Mouse (Mus musculus) limb, embryonic 10.5 days (tissue): Measurements from ENCODE around the gene Atl3. TPM values are rescaled to one million over a fixed set of nuclear protein-coding genes. Genes with fewer than 3 reads are reported as not detected.

Experiments
- DNase-seq: peaks from one replicate; pipeline ENCODE4 v3.0.0-alpha.2; 2017; ENCODE audit warnings: low spot score
- H3K27ac ChIP-seq: fragments of 300-500 bp; sonication (generic); 2 replicates; pipeline ENCODE4 v1.5.1; 2016; ENCODE audit warnings: mild to moderate bottlenecking
- H3K27me3 ChIP-seq: fragments of 300-500 bp; sonication (generic); 2 replicates; pipeline ENCODE4 v1.6.1; 2016; ENCODE audit warnings: low read depth, mild to moderate bottlenecking; ENCODE audit not compliant: poor library complexity, severe bottlenecking
- H3K36me3 ChIP-seq: fragments of 300-500 bp; sonication (generic); 2 replicates; pipeline ENCODE4 v1.6.1; 2016; ENCODE audit warnings: mild to moderate bottlenecking, moderate library complexity
- H3K4me1 ChIP-seq: fragments of 300-500 bp; sonication (generic); 2 replicates; pipeline ENCODE4 v1.6.1; 2016
- H3K4me3 ChIP-seq: fragments of 300-500 bp; sonication (generic); 2 replicates; pipeline ENCODE4 v1.5.1; 2016; ENCODE audit warnings: mild to moderate bottlenecking, moderate library complexity
- H3K9me3 ChIP-seq: fragments of 300-500 bp; sonication (generic); replicated peaks from 2 replicates; pipeline ENCODE4 v1.6.1; 2016; ENCODE audit warnings: mild to moderate bottlenecking
- WGBS: fragments of 180-500 bp; shearing (Covaris S2); methylation state at CpG from one replicate; pipeline ENCODE4 v1.1.7; 2016; 5-methylcytosine and 5-hydroxymethylcytosine counted together
- polyA plus RNA-seq: library from polyadenylated mRNA; unstranded; fragments of >200 nt; fragmentation: Nextera tagmentation; extraction: Ambion mirVana; gene quantifications from 2 replicates; pipeline ENCODE4 v1.2.1, GENCODE M21; 2016

The Atl3 gene
- polyA plus RNA-seq, 1 experiment from 2014 or later = 7.6 TPM

DNA sequence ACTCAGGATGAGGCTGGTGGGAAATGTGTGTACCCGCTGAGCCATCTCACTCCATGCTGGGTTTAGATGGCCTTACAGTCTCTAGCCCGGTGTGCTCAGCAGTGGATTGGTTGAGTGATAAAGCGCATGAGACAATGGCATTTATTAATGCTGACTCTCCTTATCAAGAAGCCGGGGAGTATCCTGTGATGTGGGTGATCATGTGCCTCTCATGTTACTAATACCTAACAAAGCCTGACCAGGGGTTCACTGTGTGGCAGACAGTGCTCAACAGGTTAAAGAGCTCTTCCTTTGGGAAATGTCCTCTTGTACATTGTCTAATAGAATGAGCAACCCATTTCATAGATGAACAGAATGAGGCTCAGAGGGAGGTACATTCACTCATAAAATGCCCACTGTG is 61.0 kb downstream of the Atl3 start:
- 85% methylated on average over 4 of the region's 4 CpGs for WGBS
- peaks cover 23% of the 10 kb centered on the region for H3K27me3 ChIP-seq
- DNase-seq = no peak
- no peaks in the 10 kb centered on the region for H3K36me3 ChIP-seq
- no peaks in the 10 kb centered on the region for H3K9me3 ChIP-seq
- H3K4me1 ChIP-seq = peaks cover 14% of the 10 kb centered on the region
- no peak overlapping the region for H3K4me3 ChIP-seq
- H3K27ac ChIP-seq = no peak overlapping the region

DNA sequence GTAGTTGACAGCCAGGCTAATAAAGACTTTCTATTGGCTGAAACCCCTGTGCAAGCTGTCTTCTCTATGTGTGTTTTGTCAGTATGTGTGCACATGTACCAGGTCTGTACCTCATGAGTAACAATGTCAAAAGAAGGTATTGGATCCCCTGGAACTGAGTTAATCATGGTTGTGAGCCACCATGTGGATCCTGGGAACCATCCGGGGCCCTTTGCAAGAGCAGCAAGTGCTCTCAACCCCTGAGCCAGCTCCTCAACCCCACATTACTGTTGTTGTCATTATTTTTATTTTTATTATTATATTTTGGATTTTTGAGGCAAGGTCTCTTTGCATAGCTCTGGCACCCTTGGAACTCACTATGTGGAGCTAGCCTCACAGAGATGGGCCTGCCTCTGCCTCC is 62.8 kb downstream of the Atl3 start:
- Histone ChIP-seq H3K36me3 (no peaks in the 10 kb centered on the region), H3K4me1 (peaks cover 19% of the 10 kb centered on the region), H3K27ac (no peak overlapping the region), H3K4me3 (no peak overlapping the region), H3K9me3 (no peaks in the 10 kb centered on the region), H3K27me3 (peaks cover 23% of the 10 kb centered on the region)
- DNase-seq = no peak
- WGBS = 97% methylated on average over 1 of the region's 1 CpGs

DNA sequence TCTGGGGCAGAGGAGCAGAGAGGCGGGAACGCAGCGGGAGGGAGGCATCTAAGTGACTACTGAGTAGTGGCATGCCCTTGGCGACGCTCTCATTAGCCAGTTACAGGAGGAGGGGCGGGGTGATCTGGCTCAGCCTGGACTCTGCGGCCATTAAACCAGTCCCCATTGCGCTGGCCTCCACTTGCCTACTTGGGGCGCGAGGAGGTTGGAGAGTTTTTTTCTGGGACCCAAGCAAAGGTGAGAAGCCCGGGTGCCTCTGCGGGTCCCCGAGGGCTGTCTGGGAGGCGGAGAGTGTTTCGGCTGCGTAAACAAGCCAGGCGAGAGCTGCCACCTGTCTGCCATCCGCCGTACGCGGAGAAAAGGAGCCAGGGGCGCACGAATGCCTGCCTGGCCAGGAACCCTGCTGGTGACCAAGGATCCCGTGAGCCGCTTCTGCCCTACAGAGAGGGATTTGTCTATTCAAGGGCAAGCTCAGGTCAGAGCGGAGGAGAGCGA is 63.5 kb downstream of the Atl3 start, which contains the start of gene Pla2g16:
Pla2g16 (plus strand) TSS at position 132 of the 495 bp plus-strand sequence.
- peaks cover 19% of the 10 kb centered on the region for H3K4me1 ChIP-seq
- under 1% methylated on average over 27 of the region's 27 CpGs for WGBS
- no peaks in the 10 kb centered on the region for H3K9me3 ChIP-seq
- peak; percentile 70 for DNase-seq
- H3K27ac ChIP-seq = peak within 1 kb of the TSS; percentile 66
- no peaks in the 10 kb centered on the region for H3K36me3 ChIP-seq
- H3K27me3 ChIP-seq = peaks cover 23% of the 10 kb centered on the region
- peak within 1 kb of the TSS; percentile 61 for H3K4me3 ChIP-seq

DNA sequence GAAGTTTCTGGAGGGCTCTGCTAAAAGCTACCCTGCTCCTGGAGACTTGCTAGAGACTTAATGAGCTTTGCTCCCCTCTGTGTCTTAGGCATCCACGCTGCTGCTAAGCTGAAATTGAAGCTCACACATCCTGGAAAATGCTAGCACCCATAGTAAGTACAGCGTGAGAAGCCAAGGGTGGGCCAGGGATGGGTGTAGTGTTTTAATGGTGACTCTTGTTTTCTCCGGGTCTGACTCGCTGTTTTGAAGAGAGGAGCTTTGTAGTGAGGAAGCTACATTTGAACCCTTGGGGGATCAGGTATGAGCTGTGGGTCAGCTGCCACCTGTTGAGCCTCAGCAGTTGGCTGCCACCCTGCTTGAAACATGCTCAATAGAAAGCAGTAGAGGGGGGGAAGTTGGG is 64.0 kb downstream of the Atl3 start:
- peaks cover 19% of the 10 kb centered on the region for H3K4me1 ChIP-seq
- 6% methylated on average over 4 of the region's 4 CpGs for WGBS
- peak overlapping the region; percentile 66 for H3K27ac ChIP-seq
- H3K4me3 ChIP-seq = peak overlapping the region; percentile 61
- DNase-seq = no peak
- H3K36me3 ChIP-seq = no peaks in the 10 kb centered on the region
- peaks cover 23% of the 10 kb centered on the region for H3K27me3 ChIP-seq
- H3K9me3 ChIP-seq = no peaks in the 10 kb centered on the region

DNA sequence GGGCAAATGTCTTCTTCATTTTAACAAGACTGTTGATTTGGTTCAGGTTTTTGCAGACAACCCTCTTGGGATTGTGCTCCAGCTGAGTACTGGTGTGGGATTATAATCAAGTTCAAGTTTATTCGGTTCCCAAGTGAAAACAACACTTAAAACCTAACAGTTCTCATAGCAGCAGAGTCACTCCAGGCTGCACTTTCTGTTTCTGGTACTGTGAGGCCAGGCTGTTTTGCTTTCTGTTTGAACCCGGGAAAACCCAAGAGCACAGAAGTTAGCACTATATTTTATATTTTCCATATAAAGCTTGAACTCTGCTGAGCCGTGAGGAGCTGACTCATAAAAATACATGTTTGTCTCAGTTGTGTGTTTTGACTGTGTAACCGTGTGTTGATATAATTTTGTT is 64.8 kb downstream of the Atl3 start:
- H3K9me3 ChIP-seq = no peaks in the 10 kb centered on the region
- DNase-seq = no peak
- H3K4me1 ChIP-seq = peaks cover 19% of the 10 kb centered on the region
- no peak overlapping the region for H3K4me3 ChIP-seq
- H3K27me3 ChIP-seq = peaks cover 23% of the 10 kb centered on the region
- WGBS = 87% methylated on average over 4 of the region's 4 CpGs
- H3K27ac ChIP-seq = no peak overlapping the region
- H3K36me3 ChIP-seq = no peaks in the 10 kb centered on the region

DNA sequence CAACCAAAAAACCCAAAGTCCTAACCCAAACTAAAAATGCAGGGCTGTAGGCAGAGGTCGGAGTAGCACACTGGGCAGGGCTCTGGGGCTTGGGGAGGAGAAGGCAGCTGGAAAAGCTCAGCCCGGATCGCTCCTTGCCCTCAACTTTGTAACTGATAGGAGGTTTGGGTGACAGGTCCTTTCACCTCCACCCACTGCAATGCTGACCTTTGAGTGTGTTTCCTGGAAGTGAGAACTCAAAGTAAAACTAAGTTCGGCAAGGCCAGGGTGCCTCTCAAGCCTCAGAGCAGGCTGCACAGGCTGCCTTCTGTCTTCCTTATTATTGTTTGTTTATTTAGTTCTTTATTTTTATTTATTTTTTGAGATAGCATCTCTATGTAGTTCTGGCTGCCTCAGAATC is 66.1 kb downstream of the Atl3 start:
- no peak for DNase-seq
- H3K4me3 ChIP-seq = no peak overlapping the region

DNA sequence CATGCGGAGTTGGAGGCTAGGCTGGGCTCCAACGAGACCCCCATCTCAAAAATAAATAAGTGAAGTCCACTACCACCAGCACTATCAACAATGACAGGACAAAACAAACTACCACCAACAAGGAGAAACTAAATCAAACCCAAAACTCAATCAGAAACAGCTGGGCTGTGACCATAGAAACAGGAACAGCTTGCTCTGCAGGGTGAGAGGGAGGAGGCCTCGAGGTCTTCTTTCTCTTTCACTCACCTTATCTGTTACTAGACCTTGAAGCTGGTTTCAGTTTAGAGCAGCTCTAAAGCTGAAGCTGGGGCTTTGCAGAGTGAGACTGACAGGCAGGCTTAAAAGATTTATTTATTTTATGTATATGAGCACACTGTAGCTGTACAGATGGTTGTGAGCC is 67.6 kb downstream of the Atl3 start:
- WGBS = 75% methylated on average over 3 of the region's 3 CpGs
- Histone ChIP-seq H3K4me3 (no peak overlapping the region), H3K36me3 (no peaks in the 10 kb centered on the region), H3K4me1 (peaks cover 19% of the 10 kb centered on the region), H3K27ac (no peak overlapping the region), H3K27me3 (peaks cover 21% of the 10 kb centered on the region), H3K9me3 (no peaks in the 10 kb centered on the region)
- no peak for DNase-seq

More for the DNA sequence above, 66.1 kb downstream of the Atl3 start:
- Histone ChIP-seq H3K9me3 (no peaks in the 10 kb centered on the region), H3K27ac (no peak overlapping the region), H3K4me1 (peaks cover 19% of the 10 kb centered on the region), H3K27me3 (peaks cover 23% of the 10 kb centered on the region), H3K36me3 (no peaks in the 10 kb centered on the region)
- WGBS = 69% methylated on average over 4 of the region's 4 CpGs

DNA sequence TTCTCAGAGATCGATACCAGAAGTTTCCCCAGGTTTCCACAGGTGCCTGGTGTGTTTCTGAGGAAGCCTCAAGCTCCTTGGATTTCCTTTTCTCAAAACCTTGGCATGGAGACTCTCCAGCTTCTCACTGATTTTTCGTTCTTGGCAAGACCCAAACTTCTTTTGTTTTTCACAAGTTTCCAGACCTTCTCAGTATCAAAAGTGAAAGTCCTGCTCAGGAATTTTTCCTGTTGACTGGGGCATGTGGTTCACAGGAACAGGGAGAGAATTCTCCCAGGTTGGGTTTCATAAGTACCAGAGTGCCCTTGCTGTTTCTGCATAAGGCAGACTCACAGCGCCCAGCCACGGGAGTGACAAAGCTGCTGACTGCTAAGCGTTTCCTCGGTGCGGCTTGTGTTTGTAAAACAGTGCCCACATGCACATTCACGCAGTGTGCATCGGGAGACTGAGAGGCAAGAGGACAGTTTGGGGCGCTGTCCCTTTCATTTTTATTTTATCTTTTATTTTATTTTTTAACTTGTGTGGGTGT is 68.8 kb downstream of the Atl3 start:
- Histone ChIP-seq H3K4me1 (peaks cover 17% of the 10 kb centered on the region), H3K27ac (no peak overlapping the region), H3K9me3 (no peaks in the 10 kb centered on the region), H3K4me3 (no peak overlapping the region), H3K27me3 (peaks cover 15% of the 10 kb centered on the region), H3K36me3 (no peaks in the 10 kb centered on the region)
- WGBS = 86% methylated on average over 10 of the region's 10 CpGs
- DNase-seq = no peak

DNA sequence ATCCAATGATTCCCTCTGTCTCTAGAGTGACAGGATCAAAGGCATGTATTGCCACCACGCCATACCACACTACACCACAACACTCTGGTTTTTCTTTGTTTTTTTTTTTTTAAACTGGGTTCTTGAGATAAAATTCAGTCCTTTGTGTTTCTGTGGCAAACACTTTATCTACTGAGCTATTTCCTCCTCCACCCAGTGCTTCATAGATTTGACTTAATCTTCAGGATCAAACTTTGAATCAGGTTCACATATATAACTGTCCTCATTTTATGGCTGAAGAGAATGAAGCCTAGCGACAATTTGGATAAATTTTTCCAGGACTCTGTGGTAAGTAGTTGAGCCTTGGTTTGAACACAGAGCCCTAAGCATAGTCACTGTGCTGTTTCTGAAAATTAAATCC is 69.8 kb downstream of the Atl3 start:
- H3K27me3 ChIP-seq = peaks cover 5% of the 10 kb centered on the region; the same call in 1 of the 2 replicates
- H3K27ac ChIP-seq = no peak overlapping the region
- H3K4me1 ChIP-seq = peaks cover 20% of the 10 kb centered on the region
- DNase-seq = no peak
- WGBS = 85% methylated on average over 2 of the region's 2 CpGs
- no peak overlapping the region for H3K4me3 ChIP-seq
- no peaks in the 10 kb centered on the region for H3K36me3 ChIP-seq
- no peaks in the 10 kb centered on the region for H3K9me3 ChIP-seq

DNA sequence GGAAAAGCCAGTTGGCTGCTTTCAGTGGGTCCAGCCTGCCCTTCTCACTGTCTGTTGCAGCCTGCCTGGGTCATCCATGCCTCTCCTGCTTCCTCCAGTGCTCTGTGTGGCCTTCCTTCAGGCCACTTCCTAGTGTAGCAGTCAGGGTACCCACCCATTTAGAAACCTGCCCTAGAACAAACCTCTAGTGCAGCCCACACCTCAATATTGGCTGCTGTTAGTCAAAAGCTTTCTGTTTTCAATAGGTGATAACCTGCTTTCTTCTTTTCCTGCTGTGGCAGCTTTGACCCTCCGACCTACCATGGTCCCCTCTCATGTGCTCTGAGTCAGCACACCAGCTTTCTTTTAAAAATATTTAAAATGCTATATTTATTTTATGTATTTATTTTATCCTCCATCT is 70.6 kb downstream of the Atl3 start:
- no peak overlapping the region for H3K4me3 ChIP-seq
- H3K27ac ChIP-seq = no peak overlapping the region
- peaks cover 23% of the 10 kb centered on the region for H3K4me1 ChIP-seq
- H3K36me3 ChIP-seq = no peaks in the 10 kb centered on the region
- H3K9me3 ChIP-seq = no peaks in the 10 kb centered on the region
- H3K27me3 ChIP-seq = no peaks in the 10 kb centered on the region
- WGBS = 88% methylated on average over 1 of the region's 1 CpGs
- no peak for DNase-seq

DNA sequence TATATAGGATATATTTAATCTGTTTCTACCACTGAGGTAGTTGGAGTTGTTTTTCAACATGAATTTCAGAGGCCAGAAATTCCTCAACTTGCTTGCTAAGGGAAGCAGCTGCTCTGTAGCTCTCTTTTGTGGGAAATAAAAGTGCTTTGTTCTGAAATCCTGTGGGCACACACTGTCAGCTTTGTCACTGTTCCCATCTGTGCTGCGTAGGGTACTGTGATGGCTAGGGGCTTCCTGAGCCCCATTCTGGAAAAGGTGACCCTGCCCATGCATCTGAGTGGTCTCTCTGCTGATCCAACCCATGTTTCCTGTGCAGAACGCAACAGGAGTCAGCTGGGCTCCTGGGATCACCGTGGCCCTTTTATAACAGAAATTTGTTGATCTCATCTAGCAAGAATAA is 73.0 kb downstream of the Atl3 start:
- Histone ChIP-seq H3K27ac (no peak overlapping the region), H3K27me3 (no peaks in the 10 kb centered on the region), H3K4me1 (peaks cover 18% of the 10 kb centered on the region), H3K4me3 (no peak overlapping the region), H3K36me3 (no peaks in the 10 kb centered on the region), H3K9me3 (no peaks in the 10 kb centered on the region)
- DNase-seq = no peak
- 88% methylated on average over 3 of the region's 3 CpGs for WGBS

DNA sequence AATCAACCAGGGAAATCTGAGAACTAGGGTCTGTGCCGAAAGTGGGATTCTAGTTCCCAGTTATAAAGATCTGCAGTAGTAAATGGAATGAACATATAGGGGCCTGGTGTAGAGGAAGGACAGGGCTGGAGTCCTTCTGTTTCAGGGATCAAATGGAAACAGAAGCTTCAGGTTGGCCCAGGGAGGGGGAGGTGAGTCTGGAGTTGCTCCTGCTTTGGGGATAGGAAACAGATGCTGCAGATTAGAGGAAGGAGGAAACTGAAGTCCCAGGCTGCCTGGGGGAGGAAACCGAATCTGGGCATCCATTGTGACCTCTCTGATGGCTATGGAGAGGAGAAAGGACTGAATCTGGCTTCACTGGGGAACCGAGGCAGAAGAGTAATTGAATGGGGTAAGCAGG is 74.5 kb downstream of the Atl3 start:
- WGBS = 44% methylated on average over 3 of the region's 3 CpGs
- Histone ChIP-seq H3K4me1 (peaks cover 18% of the 10 kb centered on the region), H3K4me3 (no peak overlapping the region), H3K27me3 (no peaks in the 10 kb centered on the region), H3K36me3 (no peaks in the 10 kb centered on the region), H3K9me3 (no peaks in the 10 kb centered on the region), H3K27ac (peak overlapping the region; percentile 76)
- DNase-seq = peak; percentile 38

DNA sequence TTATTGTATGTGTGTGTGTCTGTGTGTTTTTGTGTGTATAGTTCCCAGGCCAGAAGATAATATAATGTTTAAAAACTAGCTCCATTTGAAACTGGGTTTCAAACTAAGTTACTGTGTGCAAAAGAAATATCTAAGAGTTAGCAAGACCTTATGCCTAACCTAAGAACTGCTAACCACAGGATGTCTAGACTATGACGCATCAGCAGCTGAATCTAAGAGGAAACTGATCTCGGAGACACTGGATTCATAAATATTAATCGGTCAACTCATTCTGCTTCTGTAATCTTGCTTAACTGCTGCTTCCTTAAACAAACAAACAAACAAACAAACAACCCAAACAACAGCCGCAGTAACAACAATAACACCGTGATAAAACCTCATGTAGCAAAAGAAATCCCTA is 75.8 kb downstream of the Atl3 start:
- Histone ChIP-seq H3K4me3 (no peak overlapping the region), H3K9me3 (no peaks in the 10 kb centered on the region), H3K27me3 (no peaks in the 10 kb centered on the region), H3K36me3 (no peaks in the 10 kb centered on the region), H3K4me1 (peaks cover 18% of the 10 kb centered on the region), H3K27ac (no peak overlapping the region)
- WGBS = 89% methylated on average over 5 of the region's 5 CpGs
- no peak for DNase-seq

DNA sequence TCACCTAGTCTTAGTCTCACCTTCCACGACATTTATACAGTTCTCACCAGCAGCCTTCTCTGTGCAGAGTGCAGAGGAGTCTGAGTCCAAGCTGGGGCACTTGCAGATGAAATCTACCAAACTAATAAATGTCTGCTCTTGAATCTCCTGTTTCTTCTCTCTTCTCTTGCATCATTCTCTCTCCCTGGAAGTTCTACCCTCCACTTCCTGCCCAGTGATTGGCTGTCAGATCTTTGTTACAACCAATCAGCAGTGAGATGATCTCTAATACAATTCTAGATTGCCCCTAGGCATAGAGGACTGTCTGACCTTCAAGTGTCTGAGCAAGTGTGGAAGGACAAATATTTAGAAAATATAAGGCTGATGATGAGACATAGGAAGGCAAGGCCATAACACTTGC is 82.3 kb downstream of the Atl3 start:
- Histone ChIP-seq H3K36me3 (no peaks in the 10 kb centered on the region), H3K4me1 (no peaks in the 10 kb centered on the region), H3K27ac (no peak overlapping the region), H3K27me3 (no peaks in the 10 kb centered on the region), H3K4me3 (no peak overlapping the region), H3K9me3 (no peaks in the 10 kb centered on the region)
- whole genome bisulfite sequencing = 87% methylated on average over 1 of the region's 1 CpGs
- DNase-seq = no peak
